Mouse (Mus musculus) CH12.LX (cell line): ENCODE results near the gene Pigo. TPM values are rescaled to one million over a fixed set of nuclear protein-coding genes. Genes with fewer than 3 reads are reported as not detected.

Experiments
- DNase-seq: peaks from one replicate; pipeline ENCODE4 v3.0.0-alpha.2; 2013; ENCODE audit errors: extremely low read depth
- H3K27ac ChIP-seq: 2 replicates; pipeline ENCODE4 v1.5.1; 2012; ENCODE audit warnings: low read depth, mild to moderate bottlenecking, control low read depth, moderate library complexity; ENCODE audit not compliant: insufficient read depth
- H3K27me3 ChIP-seq: replicated peaks from 2 replicates; pipeline ENCODE3; 2012; ENCODE audit warnings: inconsistent platforms
- H3K36me3 ChIP-seq, 2 experiments: replicated peaks in 1 of 2; 2 replicates each; pipeline versions ENCODE3 to v1.6.1; 2012; ENCODE audit warnings: inconsistent platforms in 1 of 2, low read length in 1 of 2, mild to moderate bottlenecking in 1 of 2, mixed read lengths in 1 of 2, moderate library complexity in 1 of 2; ENCODE audit not compliant: control insufficient read depth in 1 of 2, insufficient read depth in 1 of 2
- H3K4me1 ChIP-seq, 2 experiments: 2 replicates each; pipeline ENCODE4 v1.6.1; 2012; ENCODE audit warnings: inconsistent platforms in 1 of 2, moderate library complexity in 1 of 2; ENCODE audit not compliant: insufficient read depth in 2 of 2, control insufficient read depth in 1 of 2
- H3K4me2 ChIP-seq: 2 replicates; pipeline ENCODE4 v1.6.1; 2012; ENCODE audit warnings: low read depth, mild to moderate bottlenecking, control low read depth; ENCODE audit not compliant: poor library complexity, insufficient read depth, severe bottlenecking
- H3K4me3 ChIP-seq, 3 experiments: fragments of 150-350 bp in 1 of 3; sonication (generic) in 1 of 3; replicated peaks in 1 of 3; 2 replicates each; pipeline versions ENCODE3 to v1.5.1; 2011 to 2012; ENCODE audit warnings: low read depth in 2 of 3, low read length in 2 of 3, mild to moderate bottlenecking in 2 of 3, moderate library complexity in 2 of 3, control low read depth in 1 of 3, improper control_type of control experiment in 1 of 3, inconsistent platforms in 1 of 3, mixed read lengths in 1 of 3; ENCODE audit not compliant: poor library complexity in 1 of 3
- H3K79me2 ChIP-seq: replicated peaks from 2 replicates; pipeline ENCODE4 v1.6.1; 2012; ENCODE audit warnings: mild to moderate bottlenecking, moderate library complexity; ENCODE audit not compliant: control insufficient read depth, poor library complexity, insufficient read depth, severe bottlenecking; ENCODE audit errors: extremely low read depth
- H3K9ac ChIP-seq: 2 replicates; pipeline ENCODE4 v1.6.1; 2012; ENCODE audit warnings: low read depth, mild to moderate bottlenecking, control low read depth, moderate library complexity; ENCODE audit not compliant: insufficient read depth
- H3K9me3 ChIP-seq: replicated peaks from 2 replicates; pipeline ENCODE3; 2012; ENCODE audit warnings: low read length, inconsistent platforms, mixed read lengths
- BHLHE40 ChIP-seq: IDR thresholded peaks from 2 replicates; pipeline ENCODE4 v1.6.1; 2011; ENCODE audit warnings: mild to moderate bottlenecking, low read depth, low read length, improper control_type of control experiment
- CHD2 ChIP-seq: IDR thresholded peaks from 2 replicates; pipeline ENCODE4 v1.6.1; 2011; ENCODE audit warnings: low read length, improper control_type of control experiment
- CTCF ChIP-seq, 2 experiments: IDR thresholded peaks in 1 of 2; conservative IDR thresholded peaks in 1 of 2; 2 replicates each; pipeline ENCODE4 v1.5.1; 2011 to 2012; ENCODE audit warnings: low read depth in 2 of 2, low read length in 2 of 2, improper control_type of control experiment in 1 of 2, inconsistent platforms in 1 of 2, mild to moderate bottlenecking in 1 of 2, moderate library complexity in 1 of 2
- ELF1 ChIP-seq: IDR thresholded peaks from 2 replicates; pipeline ENCODE4 v1.6.1; 2014; ENCODE audit warnings: low read depth, mild to moderate bottlenecking, inconsistent platforms, low read length, improper control_type of control experiment
- EP300 ChIP-seq: IDR thresholded peaks from 2 replicates; pipeline ENCODE4 v1.6.1; 2011; ENCODE audit warnings: low read length, improper control_type of control experiment
- ETS1 ChIP-seq: conservative IDR thresholded peaks from 2 replicates; pipeline ENCODE4 v1.6.1; 2012; ENCODE audit warnings: low read depth, mild to moderate bottlenecking, inconsistent platforms, low read length, improper control_type of control experiment, moderate library complexity
- GABPA ChIP-seq: IDR thresholded peaks from 2 replicates; pipeline ENCODE4 v1.6.1; 2012; ENCODE audit warnings: low read depth, low read length, improper control_type of control experiment, inconsistent platforms; ENCODE audit not compliant: insufficient replicate concordance
- HCFC1 ChIP-seq: IDR thresholded peaks from 2 replicates; pipeline ENCODE4 v1.6.1; 2012; ENCODE audit warnings: low read depth, mild to moderate bottlenecking, inconsistent platforms, low read length, improper control_type of control experiment
- KAT2A ChIP-seq: IDR thresholded peaks from 2 replicates; pipeline ENCODE4 v1.6.1; 2012; ENCODE audit warnings: low read length, improper control_type of control experiment, inconsistent platforms; ENCODE audit not compliant: insufficient replicate concordance
- MAX ChIP-seq: IDR thresholded peaks from 2 replicates; pipeline ENCODE4 v1.6.1; 2011; ENCODE audit warnings: low read length, improper control_type of control experiment
- MAZ ChIP-seq: IDR thresholded peaks from 2 replicates; pipeline ENCODE4 v1.6.1; 2012; ENCODE audit warnings: low read depth, mild to moderate bottlenecking, inconsistent platforms, low read length, improper control_type of control experiment, moderate library complexity
- MEF2A ChIP-seq: IDR thresholded peaks from 2 replicates; pipeline ENCODE4 v1.6.1; 2014; ENCODE audit warnings: low read depth, mild to moderate bottlenecking, inconsistent platforms, low read length, improper control_type of control experiment, borderline replicate concordance
- MYC ChIP-seq: IDR thresholded peaks from 2 replicates; pipeline ENCODE4 v1.6.1; 2011; ENCODE audit warnings: low read depth, mild to moderate bottlenecking, improper control_type of control experiment, low read length
- NELFE ChIP-seq: IDR thresholded peaks from 2 replicates; pipeline ENCODE4 v1.6.1; 2011; ENCODE audit warnings: low read depth, low read length, improper control_type of control experiment
- NRF1 ChIP-seq: IDR thresholded peaks from 2 replicates; pipeline ENCODE4 v1.6.1; 2014; ENCODE audit warnings: low read depth, mild to moderate bottlenecking, inconsistent platforms, low read length, improper control_type of control experiment, moderate library complexity
- PAX5 ChIP-seq: IDR thresholded peaks from 2 replicates; pipeline ENCODE4 v1.6.1; 2012; ENCODE audit warnings: low read length, inconsistent platforms, mixed read lengths
- POLR2A ChIP-seq: IDR thresholded peaks from 2 replicates; pipeline ENCODE4 v1.6.1; 2011; ENCODE audit warnings: low read depth, mild to moderate bottlenecking, improper control_type of control experiment, low read length
- POLR2AphosphoS2 ChIP-seq: IDR thresholded peaks from 2 replicates; pipeline ENCODE4 v1.6.1; 2011; ENCODE audit warnings: low read depth, low read length, improper control_type of control experiment
- RAD21 ChIP-seq: IDR thresholded peaks from 2 replicates; pipeline ENCODE4 v1.6.1; 2011; ENCODE audit warnings: low read depth, mild to moderate bottlenecking, low read length, improper control_type of control experiment, moderate library complexity
- SIN3A ChIP-seq: IDR thresholded peaks from 2 replicates; pipeline ENCODE4 v1.6.1; 2012; ENCODE audit warnings: low read length, improper control_type of control experiment, inconsistent platforms
- TBP ChIP-seq: conservative IDR thresholded peaks from 2 replicates; pipeline ENCODE4 v1.6.1; 2011; ENCODE audit warnings: low read depth, low read length, improper control_type of control experiment
- TCF12 ChIP-seq: IDR thresholded peaks from 2 replicates; pipeline ENCODE4 v1.6.1; 2014; ENCODE audit warnings: low read depth, mild to moderate bottlenecking, inconsistent platforms, low read length, improper control_type of control experiment
- UBTF ChIP-seq: IDR thresholded peaks from 2 replicates; pipeline ENCODE4 v1.6.1; 2012; ENCODE audit warnings: low read depth, mild to moderate bottlenecking, inconsistent platforms, low read length, improper control_type of control experiment, moderate library complexity
- USF1 ChIP-seq: IDR thresholded peaks from 2 replicates; pipeline ENCODE4 v1.6.1; 2014; ENCODE audit warnings: low read depth, mild to moderate bottlenecking, inconsistent platforms, low read length, improper control_type of control experiment
- USF2 ChIP-seq: conservative IDR thresholded peaks from 2 replicates; pipeline ENCODE4 v1.6.1; 2011; ENCODE audit warnings: low read depth, low read length, improper control_type of control experiment
- ZC3H11A ChIP-seq: IDR thresholded peaks from 2 replicates; pipeline ENCODE4 v1.6.1; 2012; ENCODE audit warnings: low read depth, mild to moderate bottlenecking, inconsistent platforms, low read length, improper control_type of control experiment
- ZMIZ1 ChIP-seq: IDR thresholded peaks from 2 replicates; pipeline ENCODE4 v1.6.1; 2012; ENCODE audit warnings: low read depth, mild to moderate bottlenecking, inconsistent platforms, low read length, improper control_type of control experiment
- dilution Hi-C: fragments of 300-500 bp; cut with MboI; formaldehyde crosslinking; loops from 2 replicates; pipeline ENCODE4 v1.14.3; 2020; ENCODE audit warnings: low sequenced_read_pairs; ENCODE audit not compliant: extremely low pct_unique_long_range_greater_than_20kb, extremely low pct_ligation_motif_present
- in situ Hi-C: fragments of 300-500 bp; cut with MboI; formaldehyde crosslinking; loops from 3 replicates; pipeline ENCODE4 v1.14.3; 2019; ENCODE audit warnings: low sequenced_read_pairs, low pct_ligation_motif_present, low pct_unique_long_range_greater_than_20kb, mixed read lengths
- polyA plus RNA-seq: library from polyadenylated mRNA; unstranded; fragments of >175 nt; gene quantifications from 2 replicates; pipeline ENCODE4 v1.2.1, GENCODE M21; 2012; ENCODE audit warnings: low read depth; ENCODE audit not compliant: insufficient read length
- total RNA-seq, 2 experiments: library from RNA; depleted of rRNA; stranded (reverse); fragments of 300-350 nt in 1 of 2; fragments of >200 nt in 1 of 2; gene quantifications; 2 replicates each; pipeline ENCODE4 v1.2.3; 2012 to 2014

Gene Pigo
- total and polyA plus RNA-seq, 3 experiments, result 8.0 to 19.4 (median 18.7) TPM

GRCm38 (mm10) chr4:43043644-43044357, 18.2 kb upstream of the Pigo start (continued):
- no peak for TF ChIP-seq USF1
- TF ChIP-seq CHD2, result no peak
- no peak for TF ChIP-seq EP300

- DNase-seq, result no peak
- Histone ChIP-seq H3K9me3 (no peaks in the 10 kb centered on the region), H3K36me3 (peaks cover 0 to 11% of the 10 kb centered on the region in 2 experiments), H3K79me2 (no peaks in the 10 kb centered on the region), H3K4me2 (peak overlapping the region; percentile 45), H3K4me1 (peaks cover 22 to 81% of the 10 kb centered on the region in 2 experiments), H3K27me3 (no peaks in the 10 kb centered on the region), H3K27ac (peak overlapping the region; percentile 13), H3K9ac (no peak overlapping the region; the same call in 1 of the 2 replicates), H3K4me3 (no peak overlapping the region)
- dilution Hi-C loops (no loop called here), in situ Hi-C loops (no loop called here)
- no peak for TF ChIP-seq CHD2
- no peak for TF ChIP-seq CTCF (conservative IDR thresholded peaks at IDR 0.05 in 1 of 2, IDR thresholded peaks at IDR 0.05 in 1 of 2; ENCODE audit: low read depth in 2 of 2, low read length in 2 of 2)
- no peak for TF ChIP-seq NELFE
- no peak for TF ChIP-seq ZMIZ1
- no peak for TF ChIP-seq GABPA
Observed at GRCm38 (mm10) chr4:43040881-43041547, 15.4 kb upstream of the Pigo start.

GRCm38 (mm10) chr4:43040114-43040572, 14.5 kb upstream of the Pigo start:
- H3K79me2 ChIP-seq, result no peaks in the 10 kb centered on the region
- no peaks in the 10 kb centered on the region for H3K27me3 ChIP-seq
- H3K4me2 ChIP-seq, result peak overlapping the region; percentile 66
- in situ Hi-C loops, result no loop called here
- no peak overlapping the region for H3K27ac ChIP-seq
- H3K4me1 ChIP-seq, result peaks cover 22 to 79% of the 10 kb centered on the region in 2 experiments
- H3K36me3 ChIP-seq, result peaks cover 0 to 18% of the 10 kb centered on the region in 2 experiments
- peak overlapping the region; percentile 49 to 84 (median 58) for H3K4me3 ChIP-seq
- dilution Hi-C loops, result no loop called here
- peak overlapping the region; percentile 69 for H3K9ac ChIP-seq
- H3K9me3 ChIP-seq, result no peaks in the 10 kb centered on the region
- peak; percentile 99 for DNase-seq
- TF ChIP-seq TBP, result peak; percentile 74
- TF ChIP-seq ELF1, result peak; percentile 67
- TF ChIP-seq NRF1, result no peak; the same call in 1 of the 2 replicates
- peak; percentile 65; the same call in 1 of the 2 replicates for TF ChIP-seq POLR2A
- TF ChIP-seq UBTF, result no peak
- 0 out of 2 replicates have a peak, but pooled peaks have one; percentile 20 for TF ChIP-seq MYC
- TF ChIP-seq ZC3H11A, result no peak
- TF ChIP-seq RAD21, result no peak
- 0 out of 2 replicates have a peak, but pooled peaks have one; percentile 34 for TF ChIP-seq NELFE
- TF ChIP-seq HCFC1, result no peak; the same call in 1 of the 2 replicates
- peak; percentile 97 for TF ChIP-seq SIN3A
- peak; percentile 42; the same call in 1 of the 2 replicates for TF ChIP-seq MAX
- 0 out of 2 replicates have a peak, but pooled peaks have one; percentile 50 for TF ChIP-seq ZMIZ1
- TF ChIP-seq USF1, result 0 out of 2 replicates have a peak, but pooled peaks have one; percentile 7
- no peak for TF ChIP-seq USF2
- no peak for TF ChIP-seq POLR2AphosphoS2
- peak; percentile 98 for TF ChIP-seq ETS1
- TF ChIP-seq KAT2A, result no peak
- peak; percentile 75; the same call in 1 of the 2 replicates for TF ChIP-seq MAZ
- peak; percentile 63 for TF ChIP-seq BHLHE40
- no peak for TF ChIP-seq GABPA
- no peak; the same call in 1 of the 2 replicates for TF ChIP-seq MEF2A
- TF ChIP-seq TCF12, result peak; percentile 60; the same call in 1 of the 2 replicates
- no peak for TF ChIP-seq PAX5
